Mouse (Mus musculus) kidney, adult 8-10 months (tissue): ENCODE measurements around the gene Ahsa1.
A peak's percentile ranks its signal among the peaks of the same experiment; 100 is the strongest.
"Not testable (repeated sequence)": the region's sequence is repeated elsewhere in the genome, so short reads cannot be mapped to it uniquely, and the experiment has no call there.

Source experiments
- DNase-seq, 2 experiments: peaks; one replicate each; pipeline ENCODE4 v3.0.0; 2022

Ahsa1 gene

GRCm38 (mm10) chr12:87282743-87283142 lies 16.5 kb downstream of the Ahsa1 start:
- no peak for DNase-seq

DNA sequence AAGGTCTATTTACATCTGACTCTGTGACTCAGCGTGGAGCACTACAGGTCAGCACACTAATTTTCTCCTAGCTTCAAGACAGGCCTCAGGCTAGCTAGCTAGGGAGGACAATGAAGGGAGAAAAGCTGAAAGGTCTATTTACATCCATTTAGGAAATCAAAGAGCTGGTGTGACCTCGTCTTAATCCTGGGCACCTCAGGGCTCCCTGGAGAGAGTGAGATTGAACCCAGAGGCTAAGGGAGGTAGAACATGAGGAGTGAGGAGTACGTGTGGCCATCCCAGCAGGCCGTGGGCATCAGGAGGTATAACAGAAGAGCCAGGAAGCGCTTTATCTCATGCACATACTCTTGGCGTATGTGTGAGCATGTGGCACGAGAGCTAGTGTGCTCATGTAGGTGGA lies 17.4 kb downstream of the Ahsa1 start:
- DNase-seq = no peak

DNA sequence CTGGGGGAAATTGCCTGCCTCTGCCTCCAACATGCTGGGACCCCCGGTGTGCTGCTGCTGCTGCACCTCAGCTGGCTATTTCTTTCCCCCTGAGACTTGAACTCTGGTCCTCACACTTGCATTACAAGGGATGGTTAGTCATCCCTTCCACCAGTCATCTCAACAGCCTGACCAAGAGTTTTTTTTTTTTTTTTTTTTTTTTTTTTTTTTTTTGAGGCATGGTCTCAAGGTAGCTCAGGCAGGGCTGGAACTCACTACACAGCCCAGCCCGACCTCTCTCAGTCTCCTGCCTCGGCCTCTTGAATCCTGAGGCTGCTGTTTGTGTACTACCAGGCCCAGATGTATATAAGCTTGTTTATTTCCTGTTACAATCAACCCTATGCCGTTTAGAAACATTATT lies 18.0 kb downstream of the Ahsa1 start:
- DNase-seq = no peak

- DNase-seq = no peak
Measured at GRCm38 (mm10) chr12:87284726-87285125, 18.4 kb downstream of the Ahsa1 start.

GRCm38 (mm10) chr12:87289100-87289499 lies 22.8 kb downstream of the Ahsa1 start:
- DNase-seq = no peak

GRCm38 (mm10) chr12:87293934-87294333 lies 27.7 kb downstream of the Ahsa1 start:
- DNase-seq = no peak

DNA sequence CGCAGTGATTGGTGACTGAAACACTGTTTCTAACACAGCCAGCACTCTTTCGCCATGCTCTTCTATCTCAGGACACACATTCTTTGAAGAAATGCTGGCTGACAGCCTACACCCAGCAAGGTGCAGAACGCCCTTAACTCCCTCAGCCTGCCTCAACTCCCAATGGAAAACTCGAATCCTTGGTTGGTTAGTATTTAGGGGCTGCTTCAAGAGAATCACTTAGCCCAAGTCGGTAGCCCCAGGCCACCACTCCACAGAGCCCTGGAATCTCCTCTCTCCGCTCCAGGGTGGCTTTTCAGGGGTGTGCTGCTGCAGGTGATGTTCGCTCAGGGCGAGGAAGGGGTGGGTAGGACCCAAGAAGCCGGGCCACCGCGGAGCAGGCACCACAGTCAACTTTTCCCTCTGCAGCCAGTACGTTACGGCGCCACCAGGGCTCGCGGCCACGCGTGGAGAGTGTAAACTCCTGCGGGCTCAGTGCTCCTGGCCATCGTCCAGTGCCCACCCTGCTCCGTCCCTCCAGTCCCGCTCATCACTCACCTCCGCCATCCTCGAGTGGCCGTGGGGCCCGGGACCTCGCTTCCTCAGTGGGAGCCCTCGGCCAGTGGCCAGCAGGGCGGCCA lies 32.9 kb downstream of the Ahsa1 start:
- DNase-seq = no peak

DNA sequence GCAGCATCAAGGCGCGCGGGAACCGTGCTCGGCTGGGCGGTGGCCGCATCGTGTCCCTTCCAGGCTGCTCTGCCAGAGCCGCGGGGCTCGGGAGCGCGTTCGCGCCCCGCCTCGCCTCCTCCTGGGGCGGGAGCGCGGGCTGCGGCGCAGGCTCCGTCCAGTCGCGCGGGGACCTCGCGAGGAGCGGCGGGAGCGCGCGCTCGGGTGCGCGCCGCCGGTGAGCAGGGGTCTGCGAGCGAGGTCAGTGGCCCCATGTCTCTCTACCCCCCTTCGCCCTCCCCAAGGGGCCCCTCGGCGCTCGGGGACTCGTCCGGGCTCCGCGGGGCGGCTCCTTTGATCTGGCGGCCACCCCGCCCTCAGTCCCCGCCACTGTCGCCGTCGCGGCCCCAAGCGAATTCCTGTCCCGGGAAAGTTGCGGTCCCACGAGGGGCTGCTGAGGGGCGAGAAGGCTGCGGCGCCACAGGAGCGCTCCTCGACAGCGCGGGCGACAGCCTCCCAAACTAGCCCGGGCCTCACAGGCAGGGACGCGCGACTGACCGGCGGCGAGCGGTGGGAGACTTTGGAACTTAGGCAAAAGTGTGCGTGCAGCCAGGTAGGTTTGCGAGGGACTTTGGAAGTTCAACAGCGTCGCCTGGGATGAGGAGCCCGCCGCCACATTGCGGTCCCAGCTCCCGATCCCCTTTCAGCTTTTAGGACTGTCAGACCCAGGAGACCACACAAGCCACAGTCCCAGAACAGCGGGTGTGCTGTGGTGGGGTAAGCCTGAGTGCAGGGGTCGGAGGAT lies 33.6 kb downstream of the Ahsa1 start, which contains the start of gene Ism2:
TSS of gene Ism2 (minus strand) at position 49 of the 784 bp plus-strand sequence.
- peak in 1 of 2 experiments; percentile 5 for DNase-seq

DNA sequence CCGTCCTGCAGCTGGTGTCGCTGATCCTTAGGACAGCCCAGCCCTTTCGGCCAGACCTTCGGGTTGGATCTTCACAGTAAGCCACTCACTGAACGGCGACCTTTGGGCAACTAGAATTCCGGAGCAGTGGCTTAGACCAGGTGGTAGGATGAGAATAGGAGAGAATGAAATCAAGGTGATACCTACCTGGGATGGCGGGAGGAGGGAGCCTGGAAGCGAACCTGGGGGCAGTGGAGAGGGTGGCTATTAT lies 34.1 kb downstream of the Ahsa1 start:
- DNase-seq = peak in 1 of 2 experiments; percentile 9

- DNase-seq = no peak
Measured at GRCm38 (mm10) chr12:87301189-87301588, 34.9 kb downstream of the Ahsa1 start.

DNA sequence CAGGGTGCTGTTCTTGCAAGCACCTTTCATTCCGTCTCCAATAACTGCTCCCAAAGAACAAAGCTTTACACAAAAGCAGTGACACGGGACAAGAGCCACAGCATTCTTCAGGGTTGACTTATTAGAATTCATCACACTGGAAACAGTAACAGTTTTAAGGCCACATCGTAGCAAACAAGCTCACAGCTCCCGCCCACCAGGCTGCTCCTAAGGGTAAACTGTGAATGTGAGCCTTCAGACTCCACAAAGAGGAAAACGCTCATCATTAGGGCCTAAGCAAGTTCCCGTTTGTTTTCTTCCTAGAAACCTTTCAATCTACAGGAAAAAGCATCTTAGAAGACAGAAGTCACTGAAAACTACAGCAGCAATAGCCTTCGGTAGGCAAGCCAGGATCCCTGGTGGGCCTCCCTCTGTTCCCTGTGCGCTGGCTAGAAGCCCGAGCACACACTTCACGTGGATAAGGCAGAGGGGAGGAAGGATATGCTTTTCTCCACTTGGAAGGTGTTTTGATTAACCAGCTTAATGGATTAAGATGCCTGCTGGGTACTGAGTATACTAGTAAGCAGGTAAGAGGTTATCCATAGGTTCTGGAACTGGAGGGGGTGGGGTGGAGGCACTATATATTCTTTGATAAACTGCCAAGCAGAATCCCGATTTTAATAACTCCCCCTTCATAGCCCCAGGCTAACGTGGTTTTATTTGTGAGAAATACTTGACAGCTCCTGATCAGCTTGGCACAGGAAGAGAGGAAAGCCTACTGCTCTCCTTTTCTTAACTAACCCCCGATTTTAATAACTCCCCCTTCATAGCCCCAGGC lies 39.7 kb downstream of the Ahsa1 start:
- no peak for DNase-seq

GRCm38 (mm10) chr12:87306584-87306844 lies 40.2 kb downstream of the Ahsa1 start:
- not testable (repeated sequence) for DNase-seq

GRCm38 (mm10) chr12:87313098-87313497 lies 46.8 kb downstream of the Ahsa1 start:
- no peak for DNase-seq

DNA sequence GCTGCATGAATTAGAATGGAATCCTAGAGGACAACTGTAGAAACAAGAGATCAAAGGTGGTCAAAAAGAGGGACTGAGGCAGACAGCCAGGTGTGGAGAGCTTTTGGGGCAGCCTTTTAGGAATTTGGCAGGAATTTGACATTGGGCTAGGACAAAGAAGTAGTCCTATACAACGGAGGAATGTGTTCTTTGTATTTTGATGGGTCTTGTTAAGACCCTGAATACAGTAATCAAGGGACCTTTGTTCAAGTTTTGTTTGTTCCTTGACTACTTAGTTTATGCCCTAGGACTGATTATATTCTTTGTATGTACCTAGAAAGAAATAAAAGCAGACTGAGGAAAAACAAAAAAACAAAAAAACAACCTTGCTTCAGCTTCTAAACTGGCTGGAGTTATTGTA lies 51.7 kb downstream of the Ahsa1 start:
- DNase-seq = no peak

GRCm38 (mm10) chr12:87319229-87319628 lies 53.0 kb downstream of the Ahsa1 start:
- DNase-seq = no peak
